Mouse (Mus musculus): ENCODE measurements around the gene 1700093K21Rik. TPM values are rescaled to one million over a fixed set of nuclear protein-coding genes. Genes with fewer than 3 reads are reported as not detected.
"Not testable (repeated sequence)": the region's sequence is repeated elsewhere in the genome, so short reads cannot be mapped to it uniquely, and the experiment has no call there.

The 1700093K21Rik gene
- total RNA-seq (2021): not detected
- long read RNA-seq, experiment 1, partial matches to known transcripts: 1 of 1 reads
- long read RNA-seq, experiment 1, other reads (novel, unspliced or antisense): 0 of 1 reads
- long read RNA-seq, experiment 2: 0 reads

DNA sequence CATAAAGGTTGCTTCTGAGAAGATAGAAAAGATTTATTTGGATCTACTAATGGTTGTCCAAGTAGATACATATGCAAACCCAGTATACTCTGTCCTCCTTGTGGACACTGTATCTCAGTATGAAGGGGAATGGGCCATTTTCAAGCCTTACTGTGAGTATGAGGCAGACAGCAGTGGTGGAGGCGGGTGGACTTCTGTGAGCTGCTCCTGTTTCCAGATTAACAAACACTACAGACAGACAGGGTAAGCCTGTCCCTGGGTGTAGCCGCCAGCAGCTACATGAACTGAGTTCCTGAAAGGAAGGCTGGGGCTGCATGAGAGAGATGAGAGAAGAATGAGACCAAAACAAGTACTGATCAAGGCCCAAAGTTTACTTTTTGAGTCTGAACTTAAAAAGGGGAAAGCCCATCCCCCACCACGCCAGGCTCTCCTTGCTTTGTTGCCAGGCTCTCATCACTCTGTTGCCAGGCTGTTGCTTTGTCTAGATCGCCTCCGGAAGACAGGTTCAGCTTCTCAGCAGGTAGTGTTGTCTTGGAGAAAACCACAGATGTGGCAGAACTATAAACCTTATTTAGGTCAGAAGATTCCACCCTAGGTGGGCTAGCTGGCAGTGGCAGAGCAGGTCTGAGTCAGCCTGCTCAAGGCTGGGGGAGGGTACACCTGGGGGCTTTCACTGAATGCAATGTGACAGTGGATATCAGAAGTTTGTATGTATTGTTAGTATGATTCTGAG is at the start of gene 1700093K21Rik:
1700093K21Rik (minus strand) TSS at position 683 of the 733 bp plus-strand sequence.
- peak; percentile 13 to 30 for DNase-seq (ENCODE audit: low spot score in 2 of 2)

DNA sequence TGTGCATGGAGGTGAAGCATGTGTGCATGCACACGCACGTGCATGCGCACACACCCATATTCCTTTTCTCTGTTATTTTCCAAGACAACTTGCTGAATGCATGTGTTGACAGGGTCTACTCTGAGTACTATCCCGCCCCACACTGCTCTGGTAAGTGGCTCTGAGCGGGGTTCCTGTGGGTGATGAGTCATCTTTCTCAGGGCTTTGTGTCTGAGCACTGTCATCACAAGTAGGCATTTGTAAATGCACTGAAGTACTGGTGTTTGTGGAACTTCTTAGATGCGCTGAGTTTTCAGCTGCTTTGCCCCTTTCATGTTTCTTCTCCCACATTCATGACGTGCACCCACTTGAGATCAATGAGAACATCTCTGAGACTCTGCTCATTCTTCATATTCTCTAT is 49.2 kb upstream of the 1700093K21Rik start:
- no peak for DNase-seq (ENCODE audit: low spot score in 2 of 2)

DNA sequence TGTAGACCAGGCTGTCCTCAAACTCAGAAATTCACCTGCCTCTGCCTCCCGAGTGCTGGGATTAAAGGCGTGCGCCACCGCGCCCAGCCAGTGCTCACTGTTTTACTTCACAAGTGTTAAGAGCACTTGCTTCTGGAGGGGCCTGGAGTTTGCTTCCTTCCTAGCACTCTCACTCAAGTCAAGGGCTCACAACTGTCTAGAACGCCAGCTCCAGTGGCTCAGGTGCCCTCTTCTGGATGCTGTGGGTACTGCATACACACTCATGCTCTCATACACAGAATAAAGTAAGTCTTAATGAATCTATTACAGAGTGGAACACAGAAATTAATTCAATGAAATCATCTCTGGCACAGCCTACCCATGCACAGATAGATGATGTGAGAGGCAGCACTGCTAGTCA is 44.8 kb upstream of the 1700093K21Rik start:
- DNase-seq (ENCODE audit: low spot score in 2 of 2): peak; percentile 80 to 82

DNA sequence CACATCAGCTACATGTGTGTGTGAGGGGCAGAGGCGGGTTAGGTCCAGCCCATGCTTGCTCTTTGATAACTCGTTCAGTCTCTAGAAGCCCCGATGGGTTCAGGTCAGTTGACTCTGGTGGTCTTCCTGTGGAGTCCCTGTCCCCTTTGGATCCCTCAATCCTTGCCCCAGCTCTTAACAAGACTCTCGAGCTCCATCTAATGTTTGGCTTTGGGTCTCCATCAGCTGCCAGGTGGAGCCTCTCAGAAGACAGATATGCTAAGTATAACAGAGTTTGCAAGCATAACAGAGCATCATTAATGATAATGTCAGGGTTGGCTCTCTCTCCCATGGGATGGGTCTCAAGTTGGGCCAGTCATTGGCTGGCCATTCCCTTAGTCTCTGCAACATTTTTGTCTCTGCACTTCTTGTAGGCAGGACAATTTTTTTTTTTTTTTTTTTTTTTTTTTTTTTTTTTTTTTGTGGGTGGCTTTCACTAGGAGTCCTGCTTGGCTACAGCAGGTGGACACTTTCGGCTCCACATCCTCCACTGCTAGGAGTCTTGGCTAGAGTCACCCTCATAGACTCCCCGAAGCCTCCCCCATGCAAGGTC is 36.2 kb upstream of the 1700093K21Rik start:
- DNase-seq (ENCODE audit: low spot score in 2 of 2): no peak

DNA sequence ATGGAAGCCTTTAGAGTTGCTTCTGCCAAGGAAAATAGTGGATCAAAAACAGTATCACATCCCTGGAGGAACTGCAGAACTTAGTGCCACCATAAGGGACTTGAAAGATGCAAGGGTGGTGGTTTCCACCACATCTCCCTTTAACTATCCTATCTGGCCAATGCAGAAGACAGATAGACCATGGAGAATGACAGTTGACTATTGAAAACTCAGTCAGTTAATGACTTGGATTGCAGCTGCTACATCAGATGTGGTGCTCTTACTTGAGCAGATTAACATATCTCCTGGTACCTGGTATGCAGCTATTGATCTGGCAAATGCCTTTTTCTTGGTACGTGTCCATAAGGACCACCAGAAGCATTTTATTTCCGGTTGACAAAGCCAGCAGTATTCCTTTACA is 16.5 kb upstream of the 1700093K21Rik start:
- no peak for DNase-seq (ENCODE audit: low spot score in 2 of 2)

DNA sequence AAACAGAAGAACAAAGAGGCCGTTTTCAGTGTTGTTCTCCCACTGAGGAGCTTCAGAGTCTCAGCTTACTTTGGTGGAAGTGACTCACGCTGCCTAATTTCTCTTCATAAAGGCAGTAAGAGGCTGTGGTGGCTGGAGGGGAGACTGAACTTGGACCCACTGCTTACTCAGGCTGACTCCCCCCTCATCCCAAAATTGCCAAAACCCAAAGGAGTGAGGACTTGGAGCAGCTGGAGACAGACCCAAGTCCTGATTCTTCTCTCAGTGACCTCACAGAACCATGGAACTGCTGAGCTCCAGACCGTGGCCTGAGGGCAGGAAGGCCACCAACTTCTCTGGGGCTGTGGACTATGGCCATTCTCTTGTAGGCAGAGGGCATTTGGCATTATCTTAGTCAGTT is 2.0 kb downstream of the 1700093K21Rik start:
- no peak for DNase-seq (ENCODE audit: low spot score in 2 of 2)

DNA sequence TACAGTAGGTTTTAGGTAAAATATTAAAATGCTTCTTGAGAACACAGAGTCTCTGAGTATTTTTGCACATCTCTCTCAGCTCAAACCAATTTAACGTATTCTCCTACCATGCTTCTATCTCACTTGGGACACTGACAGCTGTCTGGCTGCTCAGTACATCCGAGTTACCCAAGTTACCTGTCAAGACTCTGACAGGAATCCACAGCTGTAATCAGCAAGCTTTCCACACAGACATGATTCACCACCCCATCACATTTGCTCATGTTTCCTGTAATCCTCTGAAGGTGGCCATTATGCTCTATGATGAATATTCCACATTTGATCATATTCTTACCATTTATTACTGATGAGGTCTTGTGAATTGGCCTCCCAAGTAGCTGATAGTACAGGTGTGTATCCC is 5.6 kb downstream of the 1700093K21Rik start:
- DNase-seq (ENCODE audit: low spot score in 2 of 2): no peak

DNA sequence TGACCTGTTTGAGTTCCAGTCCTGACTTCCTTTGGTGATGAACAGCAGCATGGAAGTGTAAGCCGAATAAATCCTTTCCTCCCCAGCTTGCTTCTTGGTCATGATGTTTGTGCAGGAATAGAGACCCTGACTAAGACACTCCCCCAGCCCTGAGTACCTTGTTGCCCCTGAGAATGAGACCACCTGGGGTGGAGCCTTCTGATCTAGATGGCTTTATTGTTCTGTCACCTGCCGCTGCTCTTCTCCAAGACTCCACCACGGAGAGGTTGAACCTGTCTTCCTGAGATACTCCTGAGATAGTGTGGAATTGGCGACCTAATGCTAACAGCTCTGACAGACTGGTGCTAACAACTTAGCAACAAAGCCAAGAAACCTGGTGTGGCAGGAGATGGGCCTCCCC is 6.2 kb downstream of the 1700093K21Rik start:
- DNase-seq (ENCODE audit: low spot score in 2 of 2): not testable (repeated sequence)

DNA sequence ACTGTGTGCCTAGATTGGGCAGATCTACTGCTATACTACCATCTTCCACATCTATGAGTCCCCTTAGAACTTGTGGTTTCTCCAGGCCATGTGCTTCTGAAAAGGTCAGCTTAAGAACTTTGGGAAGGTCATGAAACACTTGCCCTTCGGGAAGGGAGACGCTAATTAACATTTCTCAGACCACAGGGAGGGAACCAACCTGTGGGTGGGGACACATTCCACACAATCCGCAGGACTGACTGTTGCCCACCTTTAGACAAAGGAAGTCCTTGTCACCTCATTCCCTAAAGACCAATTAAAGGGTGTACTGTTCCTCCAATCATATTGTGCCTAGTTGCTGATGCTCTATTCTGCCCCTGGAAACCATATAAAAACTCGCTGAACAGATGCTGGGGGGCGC is 16.2 kb downstream of the 1700093K21Rik start:
- DNase-seq (ENCODE audit: low spot score in 2 of 2): not testable (repeated sequence)

DNA sequence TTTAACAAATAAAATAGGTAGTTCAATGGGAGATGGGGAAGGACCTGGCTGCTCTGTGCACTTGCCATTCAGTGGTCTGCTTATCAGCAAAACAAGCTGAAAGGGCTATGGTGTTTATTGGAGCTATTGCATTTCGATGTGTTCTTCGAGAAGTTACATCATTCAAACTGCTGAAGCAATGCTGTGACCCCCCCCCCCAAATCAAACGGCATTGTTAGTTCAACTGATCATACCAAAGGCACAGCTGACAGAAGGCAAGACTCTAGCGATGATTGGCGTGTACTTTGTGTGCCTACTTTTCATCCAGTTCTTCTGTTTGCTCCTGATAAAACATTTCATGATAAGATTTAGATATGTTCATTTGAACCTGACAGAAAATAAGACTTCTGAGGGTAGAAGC is 22.3 kb downstream of the 1700093K21Rik start:
- DNase-seq (ENCODE audit: low spot score in 2 of 2): no peak

DNA sequence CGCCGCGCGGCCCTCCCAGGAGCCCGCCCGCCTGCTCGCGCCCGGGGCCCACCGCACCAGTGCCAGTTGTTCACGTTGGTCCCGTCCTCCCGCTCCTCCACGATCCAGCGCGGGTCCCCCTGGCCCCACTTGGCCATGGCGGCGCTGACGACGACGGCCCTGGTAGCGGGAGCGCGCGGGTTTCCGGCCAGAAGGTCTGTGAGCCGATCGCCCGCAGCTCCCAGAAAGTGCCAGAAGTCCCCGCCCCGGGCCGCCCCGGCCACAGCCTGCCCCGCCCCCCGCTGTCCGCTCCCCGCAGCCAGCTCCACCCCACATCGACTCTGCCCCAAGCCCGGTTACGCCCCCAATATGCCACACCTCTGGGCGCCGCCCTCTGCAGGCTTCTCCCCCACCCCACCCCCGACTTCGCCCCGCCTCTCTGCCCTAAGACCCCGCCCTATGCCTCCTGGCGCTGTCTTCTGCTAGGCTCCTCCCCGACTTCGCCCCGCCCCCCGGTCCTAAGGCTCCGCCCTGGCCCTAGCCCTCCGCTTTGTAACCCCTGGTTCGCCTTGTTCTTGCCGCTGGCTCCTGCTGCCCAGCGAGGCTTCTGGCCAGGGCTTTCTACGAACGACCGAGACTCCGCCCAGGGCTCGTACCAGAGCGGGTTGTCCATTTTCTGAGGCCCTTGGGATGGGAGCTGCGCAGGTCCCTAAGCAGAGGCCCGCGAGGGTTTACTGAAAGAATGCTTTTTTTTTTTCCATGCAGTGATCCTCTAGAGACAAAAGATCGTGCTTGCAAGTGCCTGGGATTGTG is 23.0 kb downstream of the 1700093K21Rik start, which contains the start of gene Ahsa2:
Ahsa2 (minus strand) TSS at position 313 of the 792 bp plus-strand sequence.
- peak; percentile 94 to 96 for DNase-seq (ENCODE audit: low spot score in 2 of 2)

DNA sequence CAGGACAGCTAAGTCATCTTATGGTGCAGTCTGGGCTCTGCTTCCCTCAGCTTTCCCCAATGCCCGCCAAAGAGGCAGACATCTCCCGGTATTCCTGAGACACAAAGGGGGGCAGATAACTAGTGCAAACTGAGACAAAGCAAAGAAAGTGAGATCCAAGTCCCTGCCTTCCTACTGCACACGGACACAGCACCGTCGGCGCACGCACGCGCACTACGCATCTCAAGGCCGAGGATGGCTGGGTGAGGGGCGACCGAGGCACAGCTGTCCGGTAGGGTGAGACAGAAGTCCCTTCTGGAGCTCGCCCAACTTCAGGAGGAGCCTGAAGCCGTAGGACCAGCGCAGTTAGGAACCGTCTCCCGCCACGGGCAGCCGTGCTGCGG is 23.6 kb downstream of the 1700093K21Rik start:
- peak in 1 of 2 experiments; percentile 75 for DNase-seq (ENCODE audit: low spot score in 2 of 2)

DNA sequence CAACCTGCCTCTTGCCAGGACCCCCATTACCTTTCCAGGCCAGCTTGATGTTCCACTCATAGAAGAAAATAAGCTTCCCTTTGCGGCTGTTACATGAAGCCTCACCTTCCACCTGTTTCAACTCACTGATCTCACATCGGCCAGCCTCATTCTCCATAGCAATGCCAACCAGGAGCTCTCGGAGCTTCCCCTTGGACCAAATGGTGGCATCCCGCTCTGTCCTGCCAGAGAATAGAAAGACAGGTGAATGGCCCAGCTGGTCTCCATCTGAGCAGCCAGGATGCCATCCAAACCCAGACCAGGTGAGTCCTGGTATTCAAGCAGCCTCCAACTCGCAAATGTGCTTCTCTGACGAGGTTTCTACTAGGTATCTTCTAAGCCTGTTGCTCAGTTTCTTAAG is 24.3 kb downstream of the 1700093K21Rik start:
- peak in 1 of 2 experiments; percentile 12 for DNase-seq (ENCODE audit: low spot score in 2 of 2)

DNA sequence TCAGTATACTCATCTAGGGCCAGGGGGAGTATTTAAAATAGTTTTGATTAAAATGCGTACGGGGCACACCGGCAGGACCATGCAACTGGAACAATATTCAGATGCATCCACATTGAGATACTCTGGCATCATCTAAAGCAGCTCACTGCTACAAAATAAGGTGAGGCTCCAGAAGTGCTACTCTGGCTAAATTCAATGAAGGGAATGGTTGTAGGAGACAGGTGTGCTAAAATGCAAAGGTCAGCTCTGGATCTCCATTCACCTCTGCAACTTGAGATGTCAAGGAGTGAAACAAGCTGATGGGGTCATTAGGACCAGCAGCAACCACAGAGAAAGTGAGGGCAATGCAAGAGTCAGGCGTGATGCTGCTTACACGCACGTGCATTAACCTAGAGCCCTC is 25.7 kb downstream of the 1700093K21Rik start:
- DNase-seq (ENCODE audit: low spot score in 2 of 2): no peak

DNA sequence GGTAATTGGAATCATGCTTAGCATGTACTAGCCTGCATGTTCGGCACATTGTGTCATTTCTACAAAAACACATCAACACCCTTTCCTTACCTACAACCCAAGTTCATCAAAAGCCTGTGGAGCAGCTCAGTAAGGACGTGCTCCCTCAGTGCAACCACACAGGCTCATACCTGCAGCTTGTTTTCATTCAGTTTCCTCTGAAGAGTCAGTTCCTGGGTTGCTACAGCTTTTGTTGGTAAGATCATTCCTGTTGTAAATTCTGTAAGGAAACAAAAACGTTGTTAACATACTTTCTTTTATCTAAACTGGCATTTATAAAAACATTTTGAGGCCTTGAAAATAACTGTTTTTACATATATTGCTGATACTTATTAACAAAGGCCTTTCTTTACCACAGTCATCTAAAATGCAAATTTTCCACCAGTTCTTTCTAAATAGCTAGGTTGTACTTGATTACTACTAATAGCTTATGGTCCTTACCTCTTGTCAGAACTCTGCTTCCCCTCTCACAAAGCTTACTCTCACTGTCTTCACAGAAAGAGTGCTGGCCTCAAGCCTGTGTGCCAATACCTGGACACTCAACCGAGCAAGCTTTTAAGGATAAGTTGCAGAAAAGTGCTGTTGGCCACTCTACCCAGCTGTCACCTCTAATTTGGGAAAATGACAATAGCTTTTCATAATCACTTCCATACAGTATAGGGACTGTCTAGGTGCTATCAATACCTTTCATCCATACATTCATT is 28.7 kb downstream of the 1700093K21Rik start:
- DNase-seq (ENCODE audit: low spot score in 2 of 2): no peak

DNA sequence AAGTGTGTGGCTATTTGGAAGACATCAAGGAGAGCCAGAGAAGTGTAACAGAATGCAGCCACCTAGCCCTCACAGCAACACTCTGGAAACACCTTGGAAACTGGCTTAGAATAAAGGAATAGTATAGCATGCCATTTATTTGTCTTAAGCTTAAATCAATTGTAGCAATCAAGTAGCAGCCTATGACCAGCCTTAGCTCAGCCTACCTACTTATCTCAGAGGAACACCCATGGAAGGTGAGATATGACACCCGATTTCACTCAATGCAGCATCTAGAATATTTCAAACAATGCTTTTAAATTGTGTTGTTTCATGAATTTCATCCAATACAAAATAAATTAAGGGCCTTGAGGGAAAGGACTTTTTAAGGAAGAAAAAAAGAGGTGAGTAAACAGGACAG is 31.0 kb downstream of the 1700093K21Rik start:
- DNase-seq (ENCODE audit: low spot score in 2 of 2): no peak

Small RNA genes within 50 kb of the gene (microRNA-seq; reads per million reads assigned to microRNA genes)
- gene Gm47279: 0 to 0.57 reads per million in 2 experiments

Other genes starting within 250 kb of the 1700093K21Rik start
- 100 to 1,000 TPM; 106 to 114 TPM for gene Usp34, start 214.3 kb downstream of the 1700093K21Rik start, total RNA-seq (2021)
- 10 to 100 TPM; 49.5 to 55.4 TPM for gene Ahsa2, start 23.1 kb downstream of the 1700093K21Rik start, total RNA-seq (2021)
- 10 to 100 TPM; 43.5 to 55.9 TPM for gene 0610010F05Rik, start 112.5 kb upstream of the 1700093K21Rik start, total RNA-seq (2021)
- 10 to 100 TPM; 12.2 to 19.5 TPM for gene Pus10, start 144.5 kb upstream of the 1700093K21Rik start, total RNA-seq (2021)
- 10 to 100 TPM; 20.5 to 24.5 TPM for gene Pex13, start 144.8 kb upstream of the 1700093K21Rik start, total RNA-seq (2021)
- gene Rel, start 249.8 kb upstream of the 1700093K21Rik start, total RNA-seq (2021): 1 to 10 TPM; 3.5 to 4.2 TPM

Data from layer of hippocampus, postnatal 14 days (tissue).